Mouse (Mus musculus) cerebellum, postnatal 25 days (tissue): ENCODE data around the gene Ppp2r3d.
"Not testable (repeated sequence)": the region's sequence is repeated elsewhere in the genome, so short reads cannot be mapped to it uniquely, and the experiment has no call there.

ENCODE experiments used
- DNase-seq, 2 experiments: peaks; one replicate each; pipeline ENCODE4 v3.0.0; 2021; ENCODE audit warnings: mixed read lengths in 2 of 2

Ppp2r3d gene

GRCm38 (mm10) chr9:124476096-124476902 lies at the start of gene Ppp2r3d:
Gene Ppp2r3d, minus strand, starts transcription at chr9:124476898.
- peak in 1 of 2 experiments; percentile 17 for DNase-seq

- DNase-seq, result not testable (repeated sequence)
Observed at GRCm38 (mm10) chr9:124493693-124494092, 17.0 kb upstream of the Ppp2r3d start, which contains the start of gene Gm21836. Gene Gm21836, minus strand, starts transcription at chr9:124493793.

GRCm38 (mm10) chr9:124480361-124480980 lies 3.8 kb upstream of the Ppp2r3d start:
- not testable (repeated sequence) for DNase-seq

GRCm38 (mm10) chr9:124478081-124478480 lies 1.4 kb upstream of the Ppp2r3d start:
- DNase-seq, result peak in 1 of 2 experiments; percentile 17

- DNase-seq, result peak in 1 of 2 experiments; percentile 10
Observed at GRCm38 (mm10) chr9:124475689-124476088, 1.0 kb downstream of the Ppp2r3d start.

- peak in 1 of 2 experiments; percentile 20 for DNase-seq
Observed at GRCm38 (mm10) chr9:124456572-124456971, 20.1 kb downstream of the Ppp2r3d start.

GRCm38 (mm10) chr9:124442533-124442855 lies 34.2 kb downstream of the Ppp2r3d start:
- DNase-seq, result peak; percentile 10 to 46

GRCm38 (mm10) chr9:124441681-124442532 lies 34.8 kb downstream of the Ppp2r3d start:
- peak; percentile 12 to 36 for DNase-seq

- no peak for DNase-seq
Observed at GRCm38 (mm10) chr9:124440724-124441045, 36.0 kb downstream of the Ppp2r3d start.

- peak; percentile 27 to 47 for DNase-seq
Observed at GRCm38 (mm10) chr9:124439848-124440723, 36.6 kb downstream of the Ppp2r3d start.

- peak; percentile 17 to 36 for DNase-seq
Observed at GRCm38 (mm10) chr9:124439403-124439847, 37.3 kb downstream of the Ppp2r3d start.

GRCm38 (mm10) chr9:124438686-124439346 lies 37.9 kb downstream of the Ppp2r3d start:
- peak; percentile 7 to 19 for DNase-seq

- peak; percentile 96 to 98 for DNase-seq
Observed at GRCm38 (mm10) chr9:124425411-124425885, 51.2 kb downstream of the Ppp2r3d start.

- peak; percentile 99 for DNase-seq
Observed at GRCm38 (mm10) chr9:124424542-124425410, 51.9 kb downstream of the Ppp2r3d start.

- DNase-seq, result no peak
Observed at GRCm38 (mm10) chr9:124424292-124424541, 52.5 kb downstream of the Ppp2r3d start.

- peak; percentile 97 to 98 for DNase-seq
Observed at GRCm38 (mm10) chr9:124423552-124424291, 53.0 kb downstream of the Ppp2r3d start.

GRCm38 (mm10) chr9:124422900-124423551 lies 53.7 kb downstream of the Ppp2r3d start:
- peak; percentile 85 to 90 for DNase-seq

- peak; percentile 44 to 72 for DNase-seq
Observed at GRCm38 (mm10) chr9:124422427-124422826, 54.3 kb downstream of the Ppp2r3d start.

- DNase-seq, result no peak
Observed at GRCm38 (mm10) chr9:124412921-124413320, 63.8 kb downstream of the Ppp2r3d start.
